Mouse (Mus musculus): ENCODE results near the gene Odf2l. TPM values are rescaled to one million over a fixed set of nuclear protein-coding genes. Genes with fewer than 3 reads are reported as not detected.

The Odf2l gene
- polyA plus RNA-seq, 1 experiment from 2014 or later = 13.1 TPM

DNA sequence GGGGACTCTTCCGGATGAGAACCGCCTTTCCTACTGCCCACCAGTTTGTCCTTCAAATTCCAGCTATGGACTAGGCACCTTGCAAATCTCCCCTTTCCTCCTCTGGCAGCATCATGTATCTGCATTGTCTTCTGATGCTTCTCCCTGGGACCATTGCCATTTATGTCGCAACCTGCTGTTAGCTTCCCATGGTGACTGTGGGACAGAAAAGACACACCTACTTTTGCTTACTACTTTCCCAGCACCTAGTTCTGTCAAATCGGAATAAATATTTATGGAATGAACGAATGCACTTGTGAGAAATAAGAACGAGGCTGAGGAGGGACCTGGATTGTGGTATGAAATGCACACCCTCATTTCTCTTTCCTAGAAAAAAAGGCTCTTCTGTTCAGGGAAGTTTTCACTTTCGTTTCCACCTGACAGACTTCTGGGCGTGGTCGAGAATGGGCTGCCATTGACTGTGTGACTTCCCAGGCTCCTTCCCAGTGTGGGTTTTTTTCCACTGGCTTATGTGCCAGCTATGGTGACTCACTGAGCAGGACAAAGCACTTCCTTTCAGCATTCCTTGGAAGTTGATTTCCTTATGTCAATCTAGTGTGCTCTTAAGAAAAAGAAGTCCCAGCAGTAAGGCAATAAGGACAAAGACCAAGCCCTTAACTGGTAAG is 16.4 kb upstream of the Odf2l start:
- H3K36me3 ChIP-seq (ENCODE audit: control insufficient read depth, insufficient read depth, low read length) = no peaks in the 10 kb centered on the region
- no peak overlapping the region for H3K9ac ChIP-seq (ENCODE audit: low read depth, low read length)
- H3K27me3 ChIP-seq (replicated peaks; ENCODE audit: control insufficient read depth, insufficient read depth, low read length) = no peaks in the 10 kb centered on the region
- peak; percentile 91 for ATAC-seq
- no peaks in the 10 kb centered on the region for H3K9me3 ChIP-seq (ENCODE audit: control insufficient read depth, low read length)
- H3K4me2 ChIP-seq (ENCODE audit: low read depth, low read length) = peak overlapping the region; percentile 9; the same call in 1 of the 2 replicates
- H3K4me3 ChIP-seq (ENCODE audit: low read length) = no peak overlapping the region; the same call in 1 of the 2 replicates
- peak overlapping the region; percentile 5; the same call in 1 of the 2 replicates for H3K27ac ChIP-seq (ENCODE audit: low read length)
- H3K4me1 ChIP-seq (ENCODE audit: control insufficient read depth, insufficient read depth, low read length) = 0 out of 2 replicates have a peak, but pooled peaks cover 3% of the 10 kb centered on the region
- WGBS = 68% methylated on average over 9 of the region's 9 CpGs

- Histone ChIP-seq H3K27ac (ENCODE audit: low read length) (no peak overlapping the region), H3K9ac (ENCODE audit: low read depth, low read length) (no peak overlapping the region), H3K9me3 (ENCODE audit: control insufficient read depth, low read length) (no peaks in the 10 kb centered on the region), H3K36me3 (ENCODE audit: control insufficient read depth, insufficient read depth, low read length) (no peaks in the 10 kb centered on the region), H3K4me1 (ENCODE audit: control insufficient read depth, insufficient read depth, low read length) (0 out of 2 replicates have a peak, but pooled peaks cover 3% of the 10 kb centered on the region), H3K4me3 (ENCODE audit: low read length) (no peak overlapping the region), H3K27me3 (replicated peaks; ENCODE audit: control insufficient read depth, insufficient read depth, low read length) (no peaks in the 10 kb centered on the region), H3K4me2 (ENCODE audit: low read depth, low read length) (no peak overlapping the region)
- ATAC-seq = no peak
- WGBS = 59% methylated on average over 2 of the region's 2 CpGs
Observed at GRCm38 (mm10) chr3:145103321-145103720, 15.1 kb upstream of the Odf2l start.

DNA sequence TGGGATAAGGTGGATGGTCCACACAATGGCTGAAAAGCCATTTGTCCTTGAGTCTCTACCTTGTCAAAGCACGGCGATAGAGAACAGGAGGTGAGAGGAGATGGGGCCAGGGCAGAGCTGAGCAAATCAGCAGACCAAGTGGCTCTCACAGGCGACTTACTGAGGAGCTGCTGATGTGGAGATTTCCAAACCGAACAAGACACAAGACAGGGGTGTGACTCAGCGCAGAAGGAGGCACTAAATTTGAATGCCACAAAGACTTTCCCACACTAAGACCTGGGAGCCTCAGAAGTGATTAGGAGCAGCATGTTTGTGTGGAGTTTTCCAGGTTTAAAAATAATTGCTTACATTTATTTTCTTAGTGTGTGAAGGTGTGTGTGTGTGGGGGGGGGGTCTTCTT is 14.6 kb upstream of the Odf2l start:
- WGBS = 51% methylated on average over 5 of the region's 5 CpGs
- no peak overlapping the region for H3K9ac ChIP-seq (ENCODE audit: low read depth, low read length)

DNA sequence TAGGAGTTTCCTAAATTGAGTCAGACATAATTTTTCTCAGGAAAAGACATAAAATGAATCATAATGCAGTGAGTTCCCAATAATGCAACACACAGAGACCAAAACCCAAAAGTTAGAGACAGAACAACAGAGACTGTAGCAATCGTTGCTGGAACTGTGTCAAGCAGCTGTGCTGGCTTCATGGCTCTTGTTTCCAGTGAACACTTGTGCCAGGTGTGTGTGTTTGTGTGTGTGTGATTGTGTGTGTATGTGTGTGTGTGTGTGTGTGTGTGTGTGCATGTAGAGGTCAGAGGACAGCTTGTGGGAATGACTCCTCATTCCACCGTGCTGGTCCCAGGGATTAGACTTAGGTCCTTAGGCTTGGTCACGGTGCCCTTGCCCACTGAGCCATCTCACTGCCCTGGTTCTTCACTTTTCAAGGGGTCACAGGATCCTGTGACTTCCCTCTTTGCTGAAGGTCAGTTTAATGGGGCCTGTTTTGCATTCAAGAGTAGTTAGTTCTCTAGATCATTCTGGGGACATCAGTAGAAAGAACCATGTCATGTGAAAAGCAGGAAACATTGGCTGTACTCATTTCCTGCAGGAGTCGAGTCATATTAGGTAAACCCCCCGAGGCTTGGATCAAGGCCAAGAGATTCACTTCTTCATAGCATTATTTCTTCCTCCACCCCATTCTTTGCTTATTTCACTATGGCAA is 13.2 kb upstream of the Odf2l start:
- Histone ChIP-seq H3K4me2 (ENCODE audit: low read depth, low read length) (no peak overlapping the region), H3K27me3 (replicated peaks; ENCODE audit: control insufficient read depth, insufficient read depth, low read length) (no peaks in the 10 kb centered on the region), H3K36me3 (ENCODE audit: control insufficient read depth, insufficient read depth, low read length) (no peaks in the 10 kb centered on the region), H3K4me1 (ENCODE audit: control insufficient read depth, insufficient read depth, low read length) (0 out of 2 replicates have a peak, but pooled peaks cover 3% of the 10 kb centered on the region), H3K9ac (ENCODE audit: low read depth, low read length) (no peak overlapping the region), H3K27ac (ENCODE audit: low read length) (no peak overlapping the region), H3K9me3 (ENCODE audit: control insufficient read depth, low read length) (no peaks in the 10 kb centered on the region), H3K4me3 (ENCODE audit: low read length) (no peak overlapping the region)
- no peak for ATAC-seq
- WGBS = 61% methylated on average over 5 of the region's 5 CpGs

More for the DNA sequence above, 14.6 kb upstream of the Odf2l start:
- Histone ChIP-seq H3K36me3 (ENCODE audit: control insufficient read depth, insufficient read depth, low read length) (no peaks in the 10 kb centered on the region), H3K4me3 (ENCODE audit: low read length) (no peak overlapping the region), H3K27me3 (replicated peaks; ENCODE audit: control insufficient read depth, insufficient read depth, low read length) (no peaks in the 10 kb centered on the region), H3K4me1 (ENCODE audit: control insufficient read depth, insufficient read depth, low read length) (0 out of 2 replicates have a peak, but pooled peaks cover 3% of the 10 kb centered on the region), H3K4me2 (ENCODE audit: low read depth, low read length) (no peak overlapping the region), H3K27ac (ENCODE audit: low read length) (no peak overlapping the region), H3K9me3 (ENCODE audit: control insufficient read depth, low read length) (no peaks in the 10 kb centered on the region)
- no peak for ATAC-seq

DNA sequence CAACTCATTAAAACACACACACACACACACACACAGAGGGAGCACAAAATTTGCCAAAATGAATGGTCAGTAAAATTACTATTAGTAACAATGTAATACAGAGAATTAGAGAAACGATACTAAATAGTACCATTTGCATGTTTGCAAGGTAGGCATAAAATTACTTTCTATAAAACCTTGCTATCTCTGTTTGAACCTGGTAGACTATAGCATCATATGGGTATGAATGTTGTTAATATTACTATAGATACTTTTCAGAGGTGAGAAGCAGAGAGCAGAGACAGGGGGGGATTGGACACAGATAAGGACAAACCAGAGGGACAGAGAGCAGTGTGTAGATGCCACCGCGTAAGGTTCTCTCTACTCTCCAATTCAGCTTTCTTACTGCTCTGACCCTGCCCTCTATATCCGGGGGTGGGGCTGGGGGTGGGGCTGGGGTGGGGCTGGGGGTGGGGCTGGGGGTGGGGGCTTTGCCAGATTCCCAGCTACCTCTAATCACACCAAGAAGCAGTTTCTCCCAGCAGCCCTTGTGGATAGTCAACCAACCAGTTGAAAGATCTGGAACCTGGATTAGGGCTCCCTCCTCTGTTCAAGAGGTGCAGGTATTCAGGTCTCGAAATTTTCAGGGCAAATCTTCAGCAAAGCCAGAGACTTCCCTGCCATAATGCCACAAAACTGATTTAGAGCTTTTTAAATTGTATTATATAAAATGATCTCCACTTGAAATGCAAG is 12.4 kb upstream of the Odf2l start:
- 74% methylated on average over 5 of the region's 5 CpGs for WGBS
- Histone ChIP-seq H3K9ac (ENCODE audit: low read depth, low read length) (no peak overlapping the region), H3K9me3 (ENCODE audit: control insufficient read depth, low read length) (no peaks in the 10 kb centered on the region), H3K27me3 (replicated peaks; ENCODE audit: control insufficient read depth, insufficient read depth, low read length) (no peaks in the 10 kb centered on the region), H3K27ac (ENCODE audit: low read length) (no peak overlapping the region), H3K4me3 (ENCODE audit: low read length) (no peak overlapping the region), H3K36me3 (ENCODE audit: control insufficient read depth, insufficient read depth, low read length) (no peaks in the 10 kb centered on the region), H3K4me1 (ENCODE audit: control insufficient read depth, insufficient read depth, low read length) (0 out of 2 replicates have a peak, but pooled peaks cover 3% of the 10 kb centered on the region), H3K4me2 (ENCODE audit: low read depth, low read length) (no peak overlapping the region)
- no peak for ATAC-seq

- WGBS = 84% methylated on average over 2 of the region's 2 CpGs
- Histone ChIP-seq H3K4me3 (ENCODE audit: low read length) (no peak overlapping the region), H3K27ac (ENCODE audit: low read length) (no peak overlapping the region), H3K9ac (ENCODE audit: low read depth, low read length) (no peak overlapping the region), H3K4me1 (ENCODE audit: control insufficient read depth, insufficient read depth, low read length) (no peaks in the 10 kb centered on the region), H3K4me2 (ENCODE audit: low read depth, low read length) (no peak overlapping the region), H3K9me3 (ENCODE audit: control insufficient read depth, low read length) (no peaks in the 10 kb centered on the region), H3K36me3 (ENCODE audit: control insufficient read depth, insufficient read depth, low read length) (no peaks in the 10 kb centered on the region), H3K27me3 (replicated peaks; ENCODE audit: control insufficient read depth, insufficient read depth, low read length) (no peaks in the 10 kb centered on the region)
- ATAC-seq = no peak
Observed at GRCm38 (mm10) chr3:145115169-145115568, 3.2 kb upstream of the Odf2l start.

DNA sequence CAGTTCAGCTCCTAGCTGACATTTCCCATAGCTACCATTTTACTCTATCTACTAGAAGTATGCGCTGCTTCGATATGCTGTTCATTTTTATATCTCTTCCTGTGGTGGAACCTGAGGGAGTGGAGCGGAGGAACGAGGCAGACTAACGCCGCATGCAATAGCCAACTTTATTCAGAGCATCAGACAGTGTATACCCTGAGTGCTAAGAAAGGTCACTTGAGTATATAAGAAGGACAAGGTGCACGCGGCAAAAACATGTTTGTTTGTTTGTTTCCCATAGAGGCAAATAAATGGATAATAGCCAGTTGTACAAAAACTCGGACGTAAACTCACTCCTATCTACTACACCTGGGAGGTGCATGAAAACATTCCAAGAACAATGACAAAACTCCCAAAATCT is 751 bp upstream of the Odf2l start:
- no peaks in the 10 kb centered on the region for H3K27me3 ChIP-seq (replicated peaks; ENCODE audit: control insufficient read depth, insufficient read depth, low read length)
- no peak for ATAC-seq
- H3K4me1 ChIP-seq (ENCODE audit: control insufficient read depth, insufficient read depth, low read length) = no peaks in the 10 kb centered on the region
- peak overlapping the region; percentile 90 for H3K4me3 ChIP-seq (ENCODE audit: low read length)
- no peak overlapping the region; the same call in 1 of the 2 replicates for H3K9ac ChIP-seq (ENCODE audit: low read depth, low read length)
- H3K4me2 ChIP-seq (ENCODE audit: low read depth, low read length) = peak overlapping the region; percentile 47
- H3K9me3 ChIP-seq (ENCODE audit: control insufficient read depth, low read length) = no peaks in the 10 kb centered on the region
- H3K36me3 ChIP-seq (ENCODE audit: control insufficient read depth, insufficient read depth, low read length) = no peaks in the 10 kb centered on the region
- H3K27ac ChIP-seq (ENCODE audit: low read length) = no peak overlapping the region
- WGBS = 80% methylated on average over 10 of the region's 10 CpGs

- H3K4me1 ChIP-seq (ENCODE audit: control insufficient read depth, insufficient read depth, low read length) = no peaks in the 10 kb centered on the region
- peak overlapping the region; percentile 90 for H3K9ac ChIP-seq (ENCODE audit: low read depth, low read length)
- peak overlapping the region; percentile 71 for H3K4me2 ChIP-seq (ENCODE audit: low read depth, low read length)
- H3K4me3 ChIP-seq (ENCODE audit: low read length) = peak overlapping the region; percentile 90
- no peaks in the 10 kb centered on the region for H3K27me3 ChIP-seq (replicated peaks; ENCODE audit: control insufficient read depth, insufficient read depth, low read length)
- H3K27ac ChIP-seq (ENCODE audit: low read length) = peak overlapping the region; percentile 99
- ATAC-seq = peak; percentile 42
- no peaks in the 10 kb centered on the region for H3K36me3 ChIP-seq (ENCODE audit: control insufficient read depth, insufficient read depth, low read length)
- 3% methylated on average over 14 of the region's 14 CpGs for WGBS
- H3K9me3 ChIP-seq (ENCODE audit: control insufficient read depth, low read length) = no peaks in the 10 kb centered on the region
Observed at GRCm38 (mm10) chr3:145119002-145119358, 592 bp downstream of the Odf2l start.

DNA sequence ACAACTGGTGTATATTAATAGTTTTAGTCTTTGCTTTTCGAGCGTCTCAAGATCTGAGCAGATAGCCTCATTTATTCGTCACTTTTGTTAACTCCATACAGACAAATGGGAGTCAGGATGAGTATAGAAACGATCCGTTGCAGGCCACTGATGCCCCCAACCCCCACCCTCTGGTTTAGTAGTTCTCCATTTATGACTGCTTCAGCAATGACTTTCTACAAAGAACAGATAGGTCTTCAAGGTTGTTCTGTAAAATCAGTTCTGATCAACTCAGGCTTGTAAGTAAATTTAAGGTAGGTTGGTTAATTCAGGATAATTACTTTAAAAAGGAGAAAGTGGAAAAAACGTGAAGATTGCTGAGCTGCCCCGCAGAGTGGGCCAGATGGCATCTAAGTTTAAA is 1.0 kb downstream of the Odf2l start:
- ATAC-seq = no peak
- no peaks in the 10 kb centered on the region for H3K36me3 ChIP-seq (ENCODE audit: control insufficient read depth, insufficient read depth, low read length)
- peak overlapping the region; percentile 71 for H3K4me2 ChIP-seq (ENCODE audit: low read depth, low read length)
- 68% methylated on average over 7 of the region's 7 CpGs for WGBS
- no peaks in the 10 kb centered on the region for H3K4me1 ChIP-seq (ENCODE audit: control insufficient read depth, insufficient read depth, low read length)
- no peaks in the 10 kb centered on the region for H3K9me3 ChIP-seq (ENCODE audit: control insufficient read depth, low read length)
- peak overlapping the region; percentile 90 for H3K4me3 ChIP-seq (ENCODE audit: low read length)
- H3K27me3 ChIP-seq (replicated peaks; ENCODE audit: control insufficient read depth, insufficient read depth, low read length) = no peaks in the 10 kb centered on the region
- H3K9ac ChIP-seq (ENCODE audit: low read depth, low read length) = no peak overlapping the region
- H3K27ac ChIP-seq (ENCODE audit: low read length) = no peak overlapping the region

All from intestine, embryonic 16.5 days (tissue).